11 mouse cellular contexts compared by ENCODE assay signal in genomic region chr12:85257008-85257639, GRCm38 (mm10). TPM values are rescaled to one million over a fixed set of nuclear protein-coding genes. Genes with fewer than 3 reads are reported as not detected.
DNase-seq lines count a peak whose midpoint lies in the region; ATAC-seq and TF ChIP-seq lines count a peak whose summit lies in the region.
"Had no signal": no experiment of that assay in that cellular context is flagged by ENCODE, and none has a peak within 500 bp of the region (broad histone marks: within the 10 kb centered on the region; RNA-seq: fewer than 3 reads in every experiment).

No protein-coding gene starts in this region.

- no peaks in the 10 kb centered on the region for H3K9me3 ChIP-seq in liver, embryonic 14.5 days (ENCODE audit: control insufficient read depth, low read length)
- H3K9me3 ChIP-seq in forebrain, embryonic 13.5 days (replicated peaks): no peaks in the 10 kb centered on the region
- H3K9me3 ChIP-seq: hindbrain, embryonic 13.5 days had no signal

- peaks cover 0 to 7% of the 10 kb centered on the region in 2 experiments; a peak in 2 of 4 replicates for H3K4me1 ChIP-seq in liver, embryonic 14.5 days (replicated peaks; ENCODE audit: control insufficient read depth in 2 of 2, insufficient read depth in 2 of 2, low read length in 1 of 2)
- no peaks in the 10 kb centered on the region for H3K4me1 ChIP-seq in forebrain, embryonic 13.5 days
- H3K4me1 ChIP-seq: hindbrain, embryonic 13.5 days had no signal

- no peak for DNase-seq in gastrocnemius, adult 2 months
- DNase-seq in gastrocnemius, postnatal 25 days: no peak
- peak; percentile 32 for DNase-seq in thymus, postnatal 14 days
- DNase-seq in thymus, postnatal 0 days (ENCODE audit: low spot score): no peak
- no peak for DNase-seq in liver, embryonic 14.5 days (ENCODE audit: low read depth in 3 of 3, low spot score in 3 of 3)
- DNase-seq in thymus, postnatal 25 days: peak; percentile 25
- no peak for DNase-seq in cerebellum, adult 9-10 months
- DNase-seq: adrenal gland, adult 8-10 months; left cerebral cortex, postnatal 4 days had no signal

- no peaks in the 10 kb centered on the region for H3K27me3 ChIP-seq in liver, embryonic 14.5 days (ENCODE audit: control insufficient read depth, insufficient read depth, low read length)
- H3K27me3 ChIP-seq in forebrain, embryonic 13.5 days: no peaks in the 10 kb centered on the region
- H3K27me3 ChIP-seq: hindbrain, embryonic 13.5 days had no signal

- TF ChIP-seq EP300 in liver, embryonic 14.5 days (IDR thresholded peaks at IDR 0.05; ENCODE audit: low read depth): no peak

- H3K4me3 ChIP-seq in gastrocnemius, adult 2 months: no peak overlapping the region
- H3K4me3 ChIP-seq in liver, embryonic 14.5 days (ENCODE audit: insufficient read depth in 1 of 2, low read depth in 2 of 2, low read length in 2 of 2): no peak overlapping the region
- no peak overlapping the region for H3K4me3 ChIP-seq in forebrain, embryonic 13.5 days
- H3K4me3 ChIP-seq: hindbrain, embryonic 13.5 days had no signal

- no peak overlapping the region for H3K9ac ChIP-seq in liver, embryonic 14.5 days (replicated peaks)
- no peak overlapping the region for H3K9ac ChIP-seq in forebrain, embryonic 13.5 days
- H3K9ac ChIP-seq: hindbrain, embryonic 13.5 days had no signal

- ATAC-seq in liver, embryonic 14.5 days (ENCODE audit: insufficient read depth): 0 out of 2 replicates have a peak, but pooled peaks have one; percentile 35
- no peak for ATAC-seq in forebrain, embryonic 13.5 days

- 14% methylated on average over 7 of the region's 7 CpGs for WGBS in liver, embryonic 14.5 days (ENCODE audit: insufficient replicate concordance)
- WGBS in forebrain, embryonic 13.5 days: 87% methylated on average over 7 of the region's 7 CpGs

- H3K36me3 ChIP-seq in liver, embryonic 14.5 days (replicated peaks; ENCODE audit: control insufficient read depth, insufficient read depth, low read depth): no peaks in the 10 kb centered on the region
- H3K36me3 ChIP-seq in forebrain, embryonic 13.5 days (ENCODE audit: poor library complexity, severe bottlenecking): 0 out of 2 replicates have a peak, but pooled peaks cover 2% of the 10 kb centered on the region

- no peak overlapping the region for H3K4me2 ChIP-seq in liver, embryonic 14.5 days (ENCODE audit: low read depth)
- no peak overlapping the region for H3K4me2 ChIP-seq in forebrain, embryonic 13.5 days
- H3K4me2 ChIP-seq: hindbrain, embryonic 13.5 days had no signal

- H3K27ac ChIP-seq in gastrocnemius, adult 2 months: peak overlapping the region; percentile 55
- no peak overlapping the region for H3K27ac ChIP-seq in liver, embryonic 14.5 days
- no peak overlapping the region for H3K27ac ChIP-seq in forebrain, embryonic 13.5 days
- H3K27ac ChIP-seq: hindbrain, embryonic 13.5 days had no signal

- intact Hi-C loops in gastrocnemius, adult 2 months (cut with DNase I): no loop called here

- TF ChIP-seq CTCF in gastrocnemius, adult 2 months (IDR thresholded peaks at IDR 0.05): no peak
- no peak for TF ChIP-seq CTCF in liver, embryonic 14.5 days (IDR thresholded peaks at IDR 0.05; ENCODE audit: low read depth)

RNA-seq across cellular contexts. Expression of gene Mlh3, which starts 13.3 kb away (rescaled TPM):
- total RNA-seq in gastrocnemius, adult 2 months (2021): 10 to 100 TPM in 1 of 2 experiments, 1 to 10 TPM in 1; 8.9 to 10.6 TPM
- total RNA-seq in gastrocnemius, postnatal 25 days (2021): 1 to 10 TPM; 6.3 to 7.3 TPM
- 6.8 and 7.1 TPM in 2 replicates for polyA plus RNA-seq in thymus, postnatal 0 days (2015; fragmentation: Nextera tagmentation; extraction: Ambion mirVana)
- 1.7 and 2.0 TPM in 2 replicates for polyA plus RNA-seq in liver, embryonic 14.5 days (2012; rRNA removed)
- polyA plus RNA-seq in liver, embryonic 14.5 days (2014; fragmentation: Nextera tagmentation; extraction: Ambion mirVana): 2.3 TPM in 2 replicates
- polyA plus RNA-seq in forebrain, embryonic 13.5 days (2015; fragmentation: Nextera tagmentation; extraction: Ambion mirVana): 7.5 and 9.8 TPM in 2 replicates

RNA-seq across cellular contexts. Expression of gene Acyp1, which starts 31.1 kb away (rescaled TPM):
- 10 to 100 TPM; 37.9 to 52.7 TPM for total RNA-seq in gastrocnemius, adult 2 months (2021)
- total RNA-seq in gastrocnemius, postnatal 25 days (2021): 10 to 100 TPM; 41.4 to 47.9 TPM
- polyA plus RNA-seq in thymus, postnatal 0 days (2015; fragmentation: Nextera tagmentation; extraction: Ambion mirVana): 122 and 136 TPM in 2 replicates
- 24.2 and 27.1 TPM in 2 replicates for polyA plus RNA-seq in liver, embryonic 14.5 days (2012; rRNA removed)
- polyA plus RNA-seq in liver, embryonic 14.5 days (2014; fragmentation: Nextera tagmentation; extraction: Ambion mirVana): 65.3 and 68.5 TPM in 2 replicates
- 69.2 and 75.7 TPM in 2 replicates for polyA plus RNA-seq in forebrain, embryonic 13.5 days (2015; fragmentation: Nextera tagmentation; extraction: Ambion mirVana)

RNA-seq across cellular contexts. Expression of gene Zc2hc1c, which starts 31.3 kb away (rescaled TPM):
- total RNA-seq in gastrocnemius, adult 2 months (2021): 1 to 10 TPM in 1 of 2 experiments, under 1 TPM in 1; 0.95 to 1.7 TPM
- total RNA-seq in gastrocnemius, postnatal 25 days (2021): 1 to 10 TPM; 1.1 to 1.2 TPM
- 0.23 and 0.29 TPM in 2 replicates for polyA plus RNA-seq in thymus, postnatal 0 days (2015; fragmentation: Nextera tagmentation; extraction: Ambion mirVana)
- 0.02 TPM in 2 replicates for polyA plus RNA-seq in liver, embryonic 14.5 days (2012; rRNA removed)
- polyA plus RNA-seq in liver, embryonic 14.5 days (2014; fragmentation: Nextera tagmentation; extraction: Ambion mirVana): 0.03 and 0.19 TPM in 2 replicates
- polyA plus RNA-seq in forebrain, embryonic 13.5 days (2015; fragmentation: Nextera tagmentation; extraction: Ambion mirVana): 1.0 and 1.4 TPM in 2 replicates

RNA-seq across cellular contexts. Expression of gene Eif2b2, which starts 37.8 kb away (rescaled TPM):
- total RNA-seq in gastrocnemius, adult 2 months (2021): 10 to 100 TPM; 56.1 to 63.1 TPM
- 10 to 100 TPM; 47.1 to 54.2 TPM for total RNA-seq in gastrocnemius, postnatal 25 days (2021)
- 106 and 110 TPM in 2 replicates for polyA plus RNA-seq in thymus, postnatal 0 days (2015; fragmentation: Nextera tagmentation; extraction: Ambion mirVana)
- polyA plus RNA-seq in liver, embryonic 14.5 days (2012; rRNA removed): 38.3 and 47.8 TPM in 2 replicates
- 39.9 and 49.4 TPM in 2 replicates for polyA plus RNA-seq in liver, embryonic 14.5 days (2014; fragmentation: Nextera tagmentation; extraction: Ambion mirVana)
- polyA plus RNA-seq in forebrain, embryonic 13.5 days (2015; fragmentation: Nextera tagmentation; extraction: Ambion mirVana): 93.1 and 100 TPM in 2 replicates

Comparison
In these comparisons a context has a peak if more than half of its experiments do, and no peak if none do; other contexts are left out.
1. DNase-seq: peak in thymus, postnatal 14 days (single experiment) and thymus, postnatal 25 days (single experiment); none in gastrocnemius, adult 2 months (single experiment), gastrocnemius, postnatal 25 days (single experiment), thymus, postnatal 0 days (single experiment), liver, embryonic 14.5 days (0 of 3) and cerebellum, adult 9-10 months (single experiment).